Mouse (Mus musculus): ENCODE measurements around the gene Gtf2f1. TPM values are rescaled to one million over a fixed set of nuclear protein-coding genes. Genes with fewer than 3 reads are reported as not detected.

Gene Gtf2f1
- 81.6 and 94.3 TPM in 2 replicates for polyA plus RNA-seq (2012; ENCODE audit: low replicate concordance)

DNA sequence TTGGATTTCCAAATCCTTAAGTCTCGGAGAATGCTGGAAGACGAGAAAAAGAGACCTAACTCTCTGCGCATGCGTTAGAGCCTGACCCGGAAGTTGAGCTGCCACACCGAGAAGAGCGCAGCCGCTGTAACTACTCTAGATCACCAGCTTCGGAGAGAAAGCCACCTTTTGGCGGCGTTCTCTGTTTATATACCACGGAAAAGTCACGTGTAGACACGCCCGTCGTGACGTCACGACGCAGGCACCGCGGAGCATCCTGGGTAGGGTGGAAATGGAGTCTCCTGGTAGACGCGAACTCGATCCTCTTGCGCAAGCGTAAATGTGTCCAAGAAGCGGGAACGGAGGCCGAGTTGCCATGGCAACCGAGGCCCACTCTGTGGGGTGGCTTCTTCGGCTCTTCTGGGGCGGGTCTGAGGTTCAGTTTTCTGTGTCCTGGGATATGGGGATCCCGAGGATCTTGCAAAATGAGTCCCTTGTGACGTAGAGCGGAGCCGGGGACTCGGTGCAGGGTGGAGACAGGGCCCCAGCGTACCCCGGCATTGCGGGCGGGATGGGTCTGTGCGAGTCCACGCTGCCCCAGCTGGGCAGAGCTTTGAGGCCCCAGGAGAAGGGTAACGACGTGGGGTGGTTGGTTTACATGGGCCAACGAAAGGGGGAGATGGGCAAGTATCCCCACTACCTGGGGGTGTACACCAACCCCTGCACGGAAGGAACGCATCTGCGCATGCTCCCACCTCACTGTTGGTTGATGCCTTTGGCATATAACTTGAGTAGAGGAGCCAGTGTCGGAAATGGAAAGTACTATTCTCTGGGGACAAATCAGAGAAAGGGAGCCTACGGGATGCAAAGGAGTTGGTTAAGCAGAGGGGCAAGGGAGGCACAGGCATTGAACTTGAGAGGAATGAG lies at the start of gene Gtf2f1, which contains the start of gene Gm17949:
Gtf2f1 (minus strand) TSS at position 53 of the 906 bp plus-strand sequence.
Gm17949 (plus strand) TSS at position 234 of the 906 bp plus-strand sequence.

DNA sequence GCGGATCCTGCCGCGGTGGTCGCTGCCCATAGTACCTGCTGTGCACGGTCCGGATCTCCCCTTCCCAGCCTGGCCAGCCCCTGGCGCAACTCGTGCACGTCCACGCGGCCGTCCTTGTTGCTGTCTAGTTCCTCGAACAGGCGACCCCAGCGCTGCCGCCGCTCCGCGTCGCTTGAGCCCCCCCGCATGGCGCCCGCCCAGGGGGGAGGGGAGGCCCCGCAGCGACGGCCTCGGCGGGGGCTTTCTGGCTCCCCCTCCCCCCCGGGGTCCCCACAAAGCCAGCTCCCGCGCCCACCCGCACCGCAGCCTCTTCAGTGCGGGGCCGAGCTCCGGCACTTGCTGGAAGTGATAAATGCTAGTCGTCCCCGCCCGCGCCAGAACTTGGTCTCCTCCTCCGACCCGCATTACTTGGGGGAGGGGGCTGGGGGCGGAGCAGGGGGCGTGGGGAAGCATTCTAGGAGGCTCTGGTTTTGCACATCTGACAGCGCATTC lies 48.4 kb upstream of the Gtf2f1 start, which contains the start of gene Slc25a23:
Slc25a23 (minus strand) TSS at position 378 of the 492 bp plus-strand sequence.

DNA sequence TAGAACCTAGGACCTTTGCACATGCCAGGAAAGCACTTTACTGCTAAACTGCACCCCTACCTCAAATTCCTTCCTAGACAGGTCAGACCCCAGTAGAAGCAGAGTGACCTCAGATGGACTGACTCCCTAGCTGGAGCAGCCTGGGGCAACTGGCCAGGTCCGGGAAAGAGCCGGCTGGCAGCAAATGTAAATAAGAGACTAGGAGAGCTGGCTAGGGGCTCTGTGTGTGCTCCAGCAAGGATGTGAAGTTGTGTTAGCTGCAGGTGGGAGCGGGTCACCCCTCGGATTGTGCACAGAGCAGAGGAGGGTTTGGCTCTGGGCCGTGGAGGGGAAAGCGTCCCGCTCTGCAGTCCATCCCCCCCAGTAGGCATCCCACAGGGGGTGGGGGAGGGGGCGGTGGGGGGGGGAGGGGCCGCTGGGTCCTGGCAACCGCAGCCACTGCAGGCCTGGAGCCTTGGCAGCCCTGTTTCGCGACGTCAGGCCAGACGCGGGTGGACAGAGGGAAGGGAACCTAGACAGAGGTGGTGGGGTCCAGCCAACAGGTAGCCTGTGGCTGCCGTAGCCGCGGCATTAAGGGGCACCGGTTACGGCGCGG lies 47.9 kb upstream of the Gtf2f1 start, which contains the start of gene Crb3:
Crb3 (plus strand) TSS at position 215 of the 595 bp plus-strand sequence.

DNA sequence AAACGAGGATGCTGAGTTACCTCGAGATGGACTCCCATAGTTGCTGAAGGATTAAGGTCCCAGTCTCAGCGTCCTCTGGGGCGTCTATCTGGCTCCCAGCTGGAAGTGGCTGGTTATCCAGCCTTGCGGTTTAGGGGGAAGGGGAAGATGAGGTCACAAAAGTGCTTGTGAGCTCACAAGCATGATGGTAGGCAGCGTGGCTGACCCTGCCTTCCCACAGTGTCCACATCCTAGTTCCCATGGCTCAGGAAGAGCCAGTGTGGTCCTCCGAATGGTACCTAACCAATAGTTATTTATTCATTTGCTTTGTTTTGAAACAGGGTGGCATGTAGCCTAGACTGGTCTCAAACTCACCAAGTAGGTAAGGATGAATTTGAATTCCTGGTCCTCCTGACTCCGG lies 30.5 kb upstream of the Gtf2f1 start, which contains the start of gene Slc25a41:
Slc25a41 (minus strand) TSS at position 101 of the 400 bp plus-strand sequence.

DNA sequence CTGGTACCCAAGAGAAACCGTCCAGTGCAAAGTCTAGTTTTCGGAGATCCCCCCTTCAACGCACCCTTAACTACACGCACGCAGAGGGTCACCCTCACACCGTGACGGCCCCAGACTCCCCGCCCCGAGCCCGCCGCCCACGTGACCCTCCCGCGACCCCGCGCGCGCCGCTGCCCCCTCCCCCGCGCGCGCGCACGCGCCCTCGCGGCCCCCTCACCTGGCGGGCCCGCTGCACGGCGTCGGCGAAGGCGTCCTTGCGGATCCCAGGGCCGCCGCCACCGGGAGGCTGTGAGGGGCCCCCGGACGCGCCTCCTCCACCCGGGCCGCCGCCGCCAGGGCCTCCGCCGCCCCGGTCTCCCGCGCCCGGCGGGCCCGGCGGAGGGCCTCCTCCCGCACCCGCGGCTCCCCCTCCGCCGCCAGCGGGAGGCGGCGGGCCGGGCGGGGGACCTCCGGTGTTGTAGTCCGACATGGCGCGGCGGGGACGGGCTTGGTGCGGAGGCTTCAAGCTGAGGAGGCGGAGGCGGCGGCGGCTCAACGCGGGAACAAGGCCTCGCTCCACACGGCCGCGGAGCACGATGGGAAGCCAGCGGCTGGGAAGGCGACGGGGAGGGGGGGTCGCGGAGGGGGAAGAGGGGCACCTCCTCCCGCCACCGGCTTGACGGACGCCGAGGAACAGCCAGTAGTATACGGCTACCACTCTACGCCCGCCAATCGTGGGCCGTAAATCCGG lies 20.0 kb upstream of the Gtf2f1 start, which contains the start of gene Khsrp:
Khsrp (minus strand) TSS at position 592 of the 730 bp plus-strand sequence.

DNA sequence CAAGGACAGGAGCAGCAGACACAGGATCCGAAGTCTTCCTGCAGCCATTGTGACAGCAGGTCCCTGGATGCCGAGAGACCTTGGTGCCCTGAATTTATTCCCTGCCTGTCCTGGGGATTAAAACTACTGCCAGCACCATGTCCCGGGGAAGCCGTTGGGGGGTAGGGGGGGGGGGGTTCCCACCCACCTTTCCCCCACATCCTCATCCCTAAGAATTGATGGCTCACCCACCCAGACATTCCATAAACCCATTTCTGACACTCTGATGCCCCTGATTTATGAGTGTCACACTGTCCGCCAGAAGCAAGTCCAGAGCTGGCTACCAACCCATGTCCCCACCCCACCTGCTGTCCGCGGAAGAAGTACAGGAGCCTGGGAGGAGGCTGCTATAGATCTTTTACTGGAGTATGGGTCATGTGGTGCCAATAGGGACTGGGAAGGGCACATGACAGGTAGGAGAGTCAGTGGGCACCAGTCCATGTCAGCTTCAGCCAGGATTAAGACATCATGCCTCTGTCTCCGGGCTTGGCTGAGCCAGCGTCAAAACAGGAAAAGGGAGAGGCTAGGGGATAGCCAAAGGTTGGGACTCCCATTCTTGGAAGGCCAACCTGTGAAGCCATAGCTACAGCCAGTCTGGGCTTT lies 11.0 kb downstream of the Gtf2f1 start, which contains the start of gene Pspn:
Pspn (minus strand) TSS at position 51 of the 642 bp plus-strand sequence.

DNA sequence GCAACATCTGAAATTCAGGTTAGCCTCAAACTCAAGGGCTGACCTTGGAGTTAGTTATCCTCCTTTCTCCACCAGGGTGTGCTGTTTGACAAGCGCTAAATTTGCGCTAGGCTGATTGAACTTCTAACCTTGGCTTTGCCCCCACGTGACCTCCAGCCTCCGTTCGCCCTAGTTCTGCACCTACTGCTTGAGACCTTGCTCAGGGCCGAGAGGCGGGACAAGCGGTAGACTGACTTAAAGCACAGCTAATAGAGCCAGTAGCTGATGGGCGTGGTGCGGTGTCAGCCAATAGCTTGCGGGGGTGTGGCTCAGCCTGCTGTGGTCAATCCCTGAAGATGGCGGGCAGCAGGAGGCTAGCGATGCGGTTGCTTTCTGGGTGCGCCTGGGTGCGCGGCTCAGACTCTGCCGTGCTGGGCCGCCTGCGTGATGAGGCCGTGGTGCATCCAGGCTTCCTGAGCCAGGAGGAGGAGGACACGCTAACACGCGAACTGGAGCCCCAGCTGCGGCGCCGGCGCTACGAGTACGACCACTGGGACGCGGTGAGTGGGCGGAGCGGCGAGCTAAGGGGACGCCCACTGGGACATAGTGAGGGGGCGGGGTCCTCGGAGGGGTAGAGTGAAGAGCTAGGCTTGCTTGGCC lies 13.9 kb downstream of the Gtf2f1 start, which contains the start of gene Alkbh7:
Alkbh7 (plus strand) TSS at position 311 of the 639 bp plus-strand sequence.

DNA sequence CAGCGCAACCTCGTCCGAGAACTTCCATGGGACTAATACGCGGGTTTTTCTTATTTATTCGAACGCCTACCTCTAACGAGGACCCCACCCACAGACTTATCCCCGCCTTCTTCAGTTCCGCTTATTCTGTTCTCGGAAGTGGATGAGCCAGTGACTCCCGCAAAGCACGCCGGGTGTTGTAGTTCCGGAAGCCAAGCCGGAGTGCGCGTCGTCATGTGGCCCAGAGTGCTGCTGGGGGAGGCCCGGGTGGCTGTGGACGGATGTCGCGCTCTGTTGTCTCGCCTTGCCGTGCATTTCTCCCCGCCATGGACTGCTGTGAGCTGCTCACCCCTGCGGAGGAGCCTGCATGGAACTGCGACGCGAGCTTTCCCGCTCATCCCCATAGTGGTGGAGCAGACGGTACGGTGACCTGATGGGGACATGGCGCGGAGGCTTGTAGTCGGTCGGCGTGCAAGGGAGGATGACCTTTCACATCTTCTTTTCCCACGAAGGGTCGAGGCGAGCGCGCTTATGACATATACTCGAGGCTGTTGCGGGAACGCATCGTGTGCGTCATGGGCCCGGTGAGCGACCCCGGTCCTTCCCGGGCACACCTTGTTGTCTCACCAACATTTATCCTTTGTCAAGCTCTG lies 20.9 kb downstream of the Gtf2f1 start, which contains the start of gene Clpp:
Clpp (plus strand) TSS at position 191 of the 632 bp plus-strand sequence.

DNA sequence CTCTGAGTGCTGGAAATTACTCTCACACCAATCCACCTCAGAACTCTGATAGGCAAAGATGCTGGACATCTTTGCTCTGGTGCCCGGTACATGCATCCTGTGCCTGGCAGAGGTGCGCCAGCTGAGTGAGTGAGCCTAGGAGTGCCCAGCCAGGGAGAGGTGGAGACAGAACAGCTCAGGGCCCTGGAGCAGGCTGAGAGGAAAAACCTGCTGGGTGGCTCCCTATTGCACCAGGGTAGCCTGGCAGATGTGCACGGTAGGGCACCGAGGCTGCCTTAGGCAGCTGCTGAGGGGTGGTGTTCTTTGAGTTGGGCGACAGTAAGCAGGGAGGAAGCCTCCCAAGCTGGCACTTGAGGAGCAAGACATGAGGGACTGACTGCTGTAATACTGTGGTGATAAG lies 29.1 kb downstream of the Gtf2f1 start, which contains the start of gene Acer1:
Acer1 (minus strand) TSS at position 114 of the 400 bp plus-strand sequence.

Other genes with a start within 250 kb of the Gtf2f1 start
- gene Dus3l, start 246.5 kb downstream of the Gtf2f1 start, polyA plus RNA-seq (2012; ENCODE audit: low replicate concordance), result 70.9 and 106 TPM in 2 replicates
- 6.7 and 14.6 TPM in 2 replicates for gene Prr22, start 241.0 kb downstream of the Gtf2f1 start, polyA plus RNA-seq (2012; ENCODE audit: low replicate concordance)
- 24.1 and 36.3 TPM in 2 replicates for gene Rfx2, start 180.3 kb downstream of the Gtf2f1 start, polyA plus RNA-seq (2012; ENCODE audit: low replicate concordance)
- not detected in 2 replicates for gene Acsbg2, start 136.8 kb downstream of the Gtf2f1 start, polyA plus RNA-seq (2012; ENCODE audit: low replicate concordance)
- not detected in 2 replicates for gene 1700061G19Rik, start 135.8 kb downstream of the Gtf2f1 start, polyA plus RNA-seq (2012; ENCODE audit: low replicate concordance)
- 88.4 and 103 TPM in 2 replicates for gene Mllt1, start 75.9 kb downstream of the Gtf2f1 start, polyA plus RNA-seq (2012; ENCODE audit: low replicate concordance)
- gene Acer1, start 29.2 kb downstream of the Gtf2f1 start, polyA plus RNA-seq (2012; ENCODE audit: low replicate concordance), result not detected in 2 replicates
- gene Clpp, start 21.0 kb downstream of the Gtf2f1 start, polyA plus RNA-seq (2012; ENCODE audit: low replicate concordance), result 37.7 and 105 TPM in 2 replicates
- 25.6 and 38.2 TPM in 2 replicates for gene Alkbh7, start 13.9 kb downstream of the Gtf2f1 start, polyA plus RNA-seq (2012; ENCODE audit: low replicate concordance)
- gene Pspn, start 11.3 kb downstream of the Gtf2f1 start, polyA plus RNA-seq (2012; ENCODE audit: low replicate concordance), result not detected in 2 replicates
- 0.17 and 0.23 TPM in 2 replicates for gene Gm17949, start 181 bp upstream of the Gtf2f1 start, polyA plus RNA-seq (2012; ENCODE audit: low replicate concordance)
- 248 and 458 TPM in 2 replicates for gene Khsrp, start 20.2 kb upstream of the Gtf2f1 start, polyA plus RNA-seq (2012; ENCODE audit: low replicate concordance)
- gene Slc25a41, start 30.4 kb upstream of the Gtf2f1 start, polyA plus RNA-seq (2012; ENCODE audit: low replicate concordance), result not detected in 2 replicates
- 18.4 and 34.3 TPM in 2 replicates for gene Crb3, start 47.8 kb upstream of the Gtf2f1 start, polyA plus RNA-seq (2012; ENCODE audit: low replicate concordance)
- gene Slc25a23, start 48.6 kb upstream of the Gtf2f1 start, polyA plus RNA-seq (2012; ENCODE audit: low replicate concordance), result 16.7 and 20.4 TPM in 2 replicates
- gene Dennd1c, start 67.2 kb upstream of the Gtf2f1 start, polyA plus RNA-seq (2012; ENCODE audit: low replicate concordance), result 211 and 238 TPM in 2 replicates
- 0.80 and 0.96 TPM in 2 replicates for gene Tubb4a, start 76.5 kb upstream of the Gtf2f1 start, polyA plus RNA-seq (2012; ENCODE audit: low replicate concordance)
- gene Tnfsf9, start 94.0 kb upstream of the Gtf2f1 start, polyA plus RNA-seq (2012; ENCODE audit: low replicate concordance), result 1.5 and 1.6 TPM in 2 replicates
- gene Cd70, start 138.5 kb upstream of the Gtf2f1 start, polyA plus RNA-seq (2012; ENCODE audit: low replicate concordance), result 0.17 and 0.98 TPM in 2 replicates
- gene Tnfsf14, start 182.9 kb upstream of the Gtf2f1 start, polyA plus RNA-seq (2012; ENCODE audit: low replicate concordance), result 7.8 and 15.8 TPM in 2 replicates
- gene C3, start 216.8 kb upstream of the Gtf2f1 start, polyA plus RNA-seq (2012; ENCODE audit: low replicate concordance), result 9.1 and 16.5 TPM in 2 replicates
- gene Gpr108, start 237.2 kb upstream of the Gtf2f1 start, polyA plus RNA-seq (2012; ENCODE audit: low replicate concordance), result 34.0 and 34.2 TPM in 2 replicates
- gene Trip10, start 238.2 kb upstream of the Gtf2f1 start, polyA plus RNA-seq (2012; ENCODE audit: low replicate concordance), result 9.3 and 9.4 TPM in 2 replicates

Measured in hematopoietic multipotent progenitor cell, adult 10-12 weeks (in vitro differentiated cells).